Mouse (Mus musculus) liver, embryonic 14.5 days (tissue): ENCODE measurements around the gene Homer2. TPM values are rescaled to one million over a fixed set of nuclear protein-coding genes. Genes with fewer than 3 reads are reported as not detected.
A peak's percentile ranks its signal among the peaks of the same experiment; 100 is the strongest.

Source experiments
- ATAC-seq: fragments of 200-750 bp; cut with Nextera tagmentation; 2 replicates; pipeline ENCODE4 v1.8.0; 2017; ENCODE audit warnings: moderate number of reproducible peaks, mild to moderate bottlenecking, moderate library complexity; ENCODE audit not compliant: insufficient read depth
- DNase-seq, 3 experiments: peaks; one replicate each; pipeline ENCODE4 v3.0.0-alpha.2; 2012 to 2013; ENCODE audit warnings: low read depth in 3 of 3, low spot score in 3 of 3
- H3K27ac ChIP-seq: fragments of 300-500 bp; sonication (generic); 2 replicates; pipeline ENCODE4 v1.5.1; 2014; ENCODE audit warnings: moderate library complexity, mild to moderate bottlenecking, control low read depth, inconsistent platforms
- H3K27me3 ChIP-seq: fragments of 300-500 bp; sonication (generic); 2 replicates; pipeline ENCODE4 v1.6.1; 2014; ENCODE audit warnings: mild to moderate bottlenecking, low read length, moderate library complexity; ENCODE audit not compliant: control insufficient read depth, insufficient read depth
- H3K36me3 ChIP-seq: fragments of 300-500 bp; sonication (generic); replicated peaks from 2 replicates; pipeline ENCODE4 v1.6.1; 2014; ENCODE audit warnings: low read depth; ENCODE audit not compliant: control insufficient read depth, insufficient read depth
- H3K4me1 ChIP-seq, 2 experiments: fragments of 200-500 bp in 1 of 2; fragments of 300-500 bp in 1 of 2; sonication (generic) in 1 of 2; replicated peaks; 2 replicates each; pipeline ENCODE4 v1.6.1; 2012 to 2014; ENCODE audit warnings: antibody characterized with exemption in 1 of 2, inconsistent platforms in 1 of 2, low read length in 1 of 2; ENCODE audit not compliant: control insufficient read depth in 2 of 2, insufficient read depth in 2 of 2
- H3K4me2 ChIP-seq: fragments of 300-500 bp; sonication (generic); 2 replicates; pipeline ENCODE4 v1.6.1; 2014; ENCODE audit warnings: low read depth, mild to moderate bottlenecking, control low read depth, moderate library complexity
- H3K4me3 ChIP-seq, 2 experiments: fragments of 200-500 bp in 1 of 2; fragments of 300-500 bp in 1 of 2; sonication (generic) in 1 of 2; 2 replicates each; pipeline ENCODE4 v1.5.1; 2012 to 2014; ENCODE audit warnings: low read depth in 2 of 2, low read length in 2 of 2, mild to moderate bottlenecking in 2 of 2, control low read depth in 1 of 2, inconsistent platforms in 1 of 2, moderate library complexity in 1 of 2; ENCODE audit not compliant: insufficient read depth in 1 of 2
- H3K9ac ChIP-seq: fragments of 300-500 bp; sonication (generic); replicated peaks from 2 replicates; pipeline ENCODE4 v1.6.1; 2014; ENCODE audit warnings: mild to moderate bottlenecking, control low read depth, moderate library complexity
- H3K9me3 ChIP-seq: fragments of 300-500 bp; sonication (generic); 2 replicates; pipeline ENCODE4 v1.6.1; 2016; ENCODE audit warnings: low read length, mixed read lengths; ENCODE audit not compliant: control insufficient read depth
- CTCF ChIP-seq: IDR thresholded peaks from 2 replicates; pipeline ENCODE4 v1.5.1; 2016; ENCODE audit warnings: antibody characterized with exemption, low read depth, control low read depth
- EP300 ChIP-seq: IDR thresholded peaks from 2 replicates; pipeline ENCODE4 v1.6.1; 2016; ENCODE audit warnings: antibody characterized with exemption, low read depth
- WGBS: fragments of 180-500 bp; shearing (Covaris S2); extraction: QIAGEN DNeasy Blood & Tissue Kit; methylation state at CpG from one replicate; pipeline ENCODE4 v1.1.7; 2014; ENCODE audit not compliant: insufficient replicate concordance; 5-methylcytosine and 5-hydroxymethylcytosine counted together
- polyA plus RNA-seq, 2 experiments: library from polyadenylated mRNA; depleted of rRNA in 1 of 2; stranded (reverse) in 1 of 2; unstranded in 1 of 2; fragments of >200 nt; fragmentation: Nextera tagmentation in 1 of 2; extraction: Ambion mirVana in 1 of 2; gene quantifications; 2 replicates each; pipeline versions ENCODE4 v1.2.1 to v1.2.3; 2012 to 2014

The Homer2 gene
- polyA plus RNA-seq, 2 experiments: 2.6 to 2.8 TPM

DNA sequence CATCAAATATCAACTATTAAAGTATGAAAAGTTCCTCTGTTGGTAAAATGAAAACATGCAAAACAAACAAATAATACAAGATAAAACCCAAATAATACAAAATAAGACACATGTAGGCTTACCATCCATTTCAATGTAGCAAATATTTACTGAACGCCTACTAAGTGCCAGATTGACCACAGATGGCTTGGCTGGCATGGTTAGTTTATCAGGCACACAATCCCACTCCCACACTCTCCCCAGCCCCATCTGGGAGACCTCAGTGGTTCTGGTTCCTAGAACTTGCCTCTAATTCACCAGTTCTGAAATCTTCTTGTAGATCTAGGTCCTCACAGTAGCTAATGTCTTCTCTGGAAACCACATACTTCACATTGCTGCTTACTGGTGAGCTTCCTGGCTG is 11.3 kb upstream of the Homer2 start:
- Histone ChIP-seq H3K27ac (peak overlapping the region; percentile 53), H3K9me3 (no peaks in the 10 kb centered on the region), H3K4me2 (peak overlapping the region; percentile 41), H3K4me3 (peak overlapping the region in 1 of 2 experiments; percentile 23; a peak in 1 of 4 replicates), H3K9ac (no peak overlapping the region), H3K4me1 (peaks cover 10 to 27% of the 10 kb centered on the region in 2 experiments), H3K27me3 (no peaks in the 10 kb centered on the region), H3K36me3 (no peaks in the 10 kb centered on the region)
- no peak for TF ChIP-seq CTCF
- TF ChIP-seq EP300: no peak
- no peak for DNase-seq
- 62% methylated on average over 1 of the region's 1 CpGs for WGBS
- ATAC-seq: no peak

GRCm38 (mm10) chr7:81710166-81710565 is 2.8 kb upstream of the Homer2 start:
- peaks cover 38% of the 10 kb centered on the region for H3K27me3 ChIP-seq
- DNase-seq (no peak), ATAC-seq (no peak)
- TF ChIP-seq CTCF (no peak), EP300 (no peak)
- no peak overlapping the region for H3K4me2 ChIP-seq
- H3K9ac ChIP-seq: no peak overlapping the region
- no peak overlapping the region for H3K4me3 ChIP-seq
- peaks cover 0 to 2% of the 10 kb centered on the region in 2 experiments; a peak in 1 of 4 replicates for H3K4me1 ChIP-seq
- 46% methylated on average over 4 of the region's 4 CpGs for WGBS
- H3K27ac ChIP-seq: no peak overlapping the region
- H3K9me3 ChIP-seq: no peaks in the 10 kb centered on the region
- no peaks in the 10 kb centered on the region for H3K36me3 ChIP-seq

DNA sequence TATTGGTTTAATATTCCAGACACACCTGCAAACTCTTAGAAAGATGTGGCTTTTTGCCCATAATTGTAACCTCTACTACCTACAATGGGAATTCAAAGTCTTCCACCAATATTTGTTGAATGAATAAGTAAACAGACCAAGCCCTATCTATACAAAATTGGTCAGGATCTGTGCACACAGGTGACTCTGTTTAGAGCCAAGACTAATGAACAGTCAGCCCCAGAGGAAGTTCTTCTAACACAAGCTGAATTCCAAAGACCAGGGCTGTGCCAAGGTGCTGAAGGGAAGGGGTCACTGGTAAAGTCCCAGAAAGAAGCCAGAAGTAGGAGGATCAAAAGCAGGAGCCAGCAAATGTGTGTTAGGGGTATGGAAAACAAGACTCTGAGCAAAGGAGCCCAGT is 838 bp upstream of the Homer2 start:
- TF ChIP-seq CTCF (no peak), EP300 (no peak)
- Histone ChIP-seq H3K4me3 (no peak overlapping the region), H3K4me2 (no peak overlapping the region), H3K36me3 (no peaks in the 10 kb centered on the region), H3K4me1 (peaks cover 0 to 2% of the 10 kb centered on the region in 2 experiments; a peak in 1 of 4 replicates), H3K27me3 (peaks cover 48% of the 10 kb centered on the region), H3K9ac (no peak overlapping the region), H3K9me3 (no peaks in the 10 kb centered on the region), H3K27ac (no peak overlapping the region)
- no peak for DNase-seq
- no peak for ATAC-seq

DNA sequence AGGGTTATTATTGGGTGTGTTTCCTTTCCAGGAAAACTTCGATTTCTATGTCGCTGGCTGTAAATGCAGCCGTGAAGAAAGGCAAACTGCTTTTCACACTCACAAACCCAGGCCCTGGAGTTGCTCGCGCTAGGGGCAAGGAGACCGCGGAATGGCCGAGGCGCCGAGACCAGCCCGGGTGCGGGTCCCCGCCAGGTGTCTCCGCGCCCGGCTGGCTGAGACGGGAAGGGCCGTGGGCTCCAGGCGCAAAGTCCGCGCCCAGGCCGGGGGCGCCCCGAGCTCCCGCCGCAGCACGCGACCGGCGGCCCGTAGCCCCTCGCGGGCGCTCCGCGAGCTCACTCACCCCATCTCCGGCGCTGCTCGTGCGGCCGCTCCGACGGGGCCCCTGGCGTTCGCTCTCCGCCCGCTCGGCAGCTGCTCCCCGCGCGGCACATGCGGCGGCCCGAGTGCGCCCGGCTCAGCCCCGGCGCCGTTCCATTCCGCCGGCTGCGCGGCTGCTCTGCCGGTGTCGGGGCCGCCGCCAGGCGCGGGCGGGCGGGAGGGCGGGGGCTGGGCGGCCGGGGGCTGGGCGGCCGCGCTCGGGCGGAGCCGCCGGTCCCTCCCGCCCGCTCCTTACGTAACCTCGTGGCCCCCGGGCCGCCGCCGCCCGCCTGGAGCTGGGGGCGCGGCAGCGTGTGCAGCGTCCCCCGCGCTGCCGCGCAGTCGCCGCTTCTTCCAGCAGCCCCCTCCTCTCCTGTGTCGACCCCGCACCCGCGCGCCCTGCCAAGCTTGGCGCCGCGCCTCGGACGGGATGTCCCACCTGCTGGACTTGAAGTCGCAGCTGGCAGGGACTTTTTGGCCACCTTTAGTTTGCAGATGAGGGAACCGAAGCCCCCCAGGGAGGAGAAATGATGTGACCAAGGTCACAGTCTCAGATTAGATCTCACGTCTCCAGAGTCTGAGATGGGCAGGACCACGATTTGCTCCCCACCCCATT is 623 bp downstream of the Homer2 start:
- Histone ChIP-seq H3K27ac (no peak overlapping the region), H3K4me2 (peak overlapping the region; percentile 73), H3K36me3 (no peaks in the 10 kb centered on the region), H3K4me1 (peaks cover 0 to 2% of the 10 kb centered on the region in 2 experiments; a peak in 1 of 4 replicates), H3K9me3 (no peaks in the 10 kb centered on the region), H3K4me3 (peak overlapping the region; percentile 61 to 63), H3K9ac (peak overlapping the region; percentile 47), H3K27me3 (peaks cover 48% of the 10 kb centered on the region)
- WGBS: 2% methylated on average over 96 of the region's 114 CpGs
- no peak for DNase-seq
- ATAC-seq: peak; percentile 78
- TF ChIP-seq CTCF (no peak), EP300 (no peak)

DNA sequence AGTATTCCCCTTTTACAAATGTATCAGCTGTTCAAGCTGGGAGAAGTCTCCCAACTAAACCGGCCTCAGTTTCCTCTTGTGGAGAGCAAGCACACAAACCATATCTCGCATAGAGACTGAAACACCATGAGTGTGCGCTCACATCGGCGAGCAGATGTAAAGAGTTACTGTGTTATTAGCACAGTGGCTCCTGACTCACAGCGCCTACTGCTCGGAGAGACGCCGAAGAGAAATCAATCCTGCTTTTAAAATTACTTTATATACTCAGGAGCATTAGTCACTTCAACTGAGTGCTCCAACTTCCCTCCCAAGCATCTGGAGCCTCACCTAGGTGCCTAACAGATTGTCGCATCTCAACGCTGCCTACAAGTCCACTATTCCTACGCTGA is 1.3 kb downstream of the Homer2 start:
- peak overlapping the region; percentile 73 for H3K4me2 ChIP-seq
- H3K36me3 ChIP-seq: no peaks in the 10 kb centered on the region
- 39% methylated on average over 12 of the region's 12 CpGs for WGBS
- H3K27me3 ChIP-seq: peaks cover 48% of the 10 kb centered on the region
- H3K27ac ChIP-seq: no peak overlapping the region
- H3K4me1 ChIP-seq: peaks cover 0 to 2% of the 10 kb centered on the region in 2 experiments; a peak in 1 of 4 replicates
- DNase-seq (no peak), ATAC-seq (0 out of 2 replicates have a peak, but pooled peaks have one; percentile 12)
- H3K4me3 ChIP-seq: peak overlapping the region; percentile 61 to 63
- TF ChIP-seq CTCF: no peak
- no peak for TF ChIP-seq EP300
- H3K9me3 ChIP-seq: no peaks in the 10 kb centered on the region
- H3K9ac ChIP-seq: peak overlapping the region; percentile 47; the same call in 1 of the 2 replicates
